Mouse (Mus musculus) WW6 (cell line): ENCODE measurements around the gene Arhgef12.

Experiments used
- DNase-seq: peaks from one replicate; pipeline ENCODE4 v3.0.0-alpha.2; 2013; ENCODE audit warnings: low read depth, low spot score

Gene Arhgef12

GRCm38 (mm10) chr9:42920190-42920589, 186.8 kb downstream of the Arhgef12 start:
- DNase-seq = no peak

GRCm38 (mm10) chr9:42917911-42918310, 189.1 kb downstream of the Arhgef12 start:
- no peak for DNase-seq
